Mouse (Mus musculus): ENCODE results near the gene Ino80d. TPM values are rescaled to one million over a fixed set of nuclear protein-coding genes. Genes with fewer than 3 reads are reported as not detected.

The Ino80d gene
- polyA plus RNA-seq, 1 experiment from 2014 or later = 9.9 TPM

Small RNA genes within 50 kb of the gene (microRNA-seq; reads per million reads assigned to microRNA genes)
- gene Gm24557 (not detected), gene Gm44468 (not detected)

Other genes with a start within 250 kb of the Ino80d start
- 434 and 455 TPM in 2 replicates for gene Eef1b2, start 62.2 kb upstream of the Ino80d start, polyA plus RNA-seq (2015; fragmentation: Nextera tagmentation; extraction: Ambion mirVana)
- gene Ndufs1, start 62.2 kb upstream of the Ino80d start, polyA plus RNA-seq (2015; fragmentation: Nextera tagmentation; extraction: Ambion mirVana) = 138 and 142 TPM in 2 replicates
- 0.44 and 0.73 TPM in 2 replicates for gene Gpr1, start 99.9 kb upstream of the Ino80d start, polyA plus RNA-seq (2015; fragmentation: Nextera tagmentation; extraction: Ambion mirVana)
- 30.4 and 37.8 TPM in 2 replicates for gene Zdbf2, start 158.6 kb upstream of the Ino80d start, polyA plus RNA-seq (2015; fragmentation: Nextera tagmentation; extraction: Ambion mirVana)

All from hindbrain, embryonic 15.5 days (tissue).